Mouse (Mus musculus): ENCODE results near the gene 7420426K07Rik.

- no peak for TF ChIP-seq CTCF (IDR thresholded peaks at IDR 0.05; ENCODE audit: extremely low read depth, insufficient read depth, insufficient read length, insufficient replicate concordance)
- TF ChIP-seq POLR2A (IDR thresholded peaks at IDR 0.05; ENCODE audit: low read depth, low read length): no peak
These were observed 30.0 kb downstream of the 7420426K07Rik start for GRCm38 (mm10) chr9:98932931-98933330.
